Mouse (Mus musculus): ENCODE data around the gene Tkfc. TPM values are rescaled to one million over a fixed set of nuclear protein-coding genes. Genes with fewer than 3 reads are reported as not detected.

Gene Tkfc
- polyA plus RNA-seq, 1 experiment = 17.3 TPM

DNA sequence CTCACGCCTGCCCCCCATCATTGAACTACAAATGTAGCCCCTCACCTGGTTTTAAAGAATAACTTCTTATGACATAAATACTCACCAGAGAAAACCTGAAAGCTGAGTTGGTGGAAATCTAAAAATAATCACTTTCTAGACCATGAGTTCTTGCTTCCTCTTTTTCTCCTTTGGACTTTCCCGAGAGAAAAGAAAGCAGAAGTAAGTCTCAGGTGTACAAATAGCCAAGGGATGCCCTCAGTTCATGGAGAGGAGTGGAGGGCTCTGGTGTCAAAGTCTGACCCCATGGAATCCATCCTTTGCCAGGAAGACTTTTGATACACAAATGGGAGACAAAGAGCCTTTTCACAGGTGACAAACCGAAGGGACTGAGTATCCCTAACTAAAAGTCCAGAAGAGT, 24.7 kb downstream of the Tkfc start:
- no peak overlapping the region for H3K27ac ChIP-seq (ENCODE audit: control insufficient read depth, insufficient read depth, low read length)
- H3K4me3 ChIP-seq (ENCODE audit: control insufficient read depth, insufficient read depth, low read length) = no peak overlapping the region
- H3K4me1 ChIP-seq (replicated peaks; ENCODE audit: control insufficient read depth, insufficient read depth, low read length) = peaks cover 13% of the 10 kb centered on the region
- WGBS = 53% methylated on average over 3 of the region's 3 CpGs
- no peak for TF ChIP-seq POLR2A (IDR thresholded peaks at IDR 0.05; ENCODE audit: control insufficient read depth, extremely low read depth, insufficient read depth, low read length, poor library complexity)
- TF ChIP-seq CTCF (IDR thresholded peaks at IDR 0.05; ENCODE audit: borderline replicate concordance, control insufficient read depth, extremely low read depth, insufficient read depth, low read length, poor library complexity) = no peak
- DNase-seq = no peak
- no peaks in the 10 kb centered on the region for H3K27me3 ChIP-seq (ENCODE audit: control insufficient read depth, insufficient read depth, low read length)
- no peaks in the 10 kb centered on the region for H3K36me3 ChIP-seq (ENCODE audit: control insufficient read depth, insufficient read depth, low read length)

DNA sequence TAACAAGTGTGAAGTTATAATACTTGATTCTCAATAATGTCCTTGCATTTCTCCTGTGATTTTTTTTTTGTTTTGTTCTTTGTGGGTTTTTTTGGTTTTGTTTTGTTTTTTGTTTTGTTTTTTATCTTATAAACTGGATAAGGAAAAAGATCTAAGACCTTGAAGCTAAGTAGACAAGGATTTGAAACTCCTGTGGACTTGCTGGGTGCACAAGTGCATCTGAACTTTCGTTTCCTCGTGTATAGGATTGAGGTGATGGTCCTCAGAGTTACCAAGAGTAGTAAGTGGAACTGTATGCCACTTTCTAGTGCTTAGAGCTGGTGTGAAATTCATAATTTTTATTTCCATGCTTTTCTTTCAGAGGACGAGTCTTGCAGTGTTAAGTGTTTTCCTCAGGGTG, 25.4 kb downstream of the Tkfc start:
- WGBS = 68% methylated on average over 3 of the region's 3 CpGs
- no peak for TF ChIP-seq CTCF (IDR thresholded peaks at IDR 0.05; ENCODE audit: borderline replicate concordance, control insufficient read depth, extremely low read depth, insufficient read depth, low read length, poor library complexity)
- no peak for TF ChIP-seq POLR2A (IDR thresholded peaks at IDR 0.05; ENCODE audit: control insufficient read depth, extremely low read depth, insufficient read depth, low read length, poor library complexity)
- Histone ChIP-seq H3K27ac (ENCODE audit: control insufficient read depth, insufficient read depth, low read length) (no peak overlapping the region), H3K36me3 (ENCODE audit: control insufficient read depth, insufficient read depth, low read length) (no peaks in the 10 kb centered on the region), H3K27me3 (ENCODE audit: control insufficient read depth, insufficient read depth, low read length) (no peaks in the 10 kb centered on the region), H3K4me3 (ENCODE audit: control insufficient read depth, insufficient read depth, low read length) (no peak overlapping the region), H3K4me1 (replicated peaks; ENCODE audit: control insufficient read depth, insufficient read depth, low read length) (peaks cover 13% of the 10 kb centered on the region)
- no peak for DNase-seq

- peak; percentile 92 for DNase-seq
- peak; percentile 79 for TF ChIP-seq POLR2A (IDR thresholded peaks at IDR 0.05; ENCODE audit: control insufficient read depth, extremely low read depth, insufficient read depth, low read length, poor library complexity)
- peak; percentile 61; the same call in 1 of the 2 replicates for TF ChIP-seq CTCF (IDR thresholded peaks at IDR 0.05; ENCODE audit: borderline replicate concordance, control insufficient read depth, extremely low read depth, insufficient read depth, low read length, poor library complexity)
- Histone ChIP-seq H3K4me3 (ENCODE audit: control insufficient read depth, insufficient read depth, low read length) (peak within 1 kb of the TSS; percentile 85), H3K4me1 (replicated peaks; ENCODE audit: control insufficient read depth, insufficient read depth, low read length) (peaks cover 6% of the 10 kb centered on the region), H3K27me3 (ENCODE audit: control insufficient read depth, insufficient read depth, low read length) (no peaks in the 10 kb centered on the region), H3K27ac (ENCODE audit: control insufficient read depth, insufficient read depth, low read length) (peak within 1 kb of the TSS; percentile 67), H3K36me3 (ENCODE audit: control insufficient read depth, insufficient read depth, low read length) (no peaks in the 10 kb centered on the region; the same call in 1 of the 2 replicates)
- WGBS = under 1% methylated on average over 44 of the region's 44 CpGs
Observed at GRCm38 (mm10) chr19:10576690-10577561, 28.5 kb downstream of the Tkfc start, which contains the start of the genes Cyb561a3 and Tmem138. Gene Cyb561a3 (plus strand): TSS chr19:10577172. Gene Tmem138 (minus strand): TSS chr19:10577362.

- WGBS = 98% methylated on average over 6 of the region's 6 CpGs
- TF ChIP-seq POLR2A (IDR thresholded peaks at IDR 0.05; ENCODE audit: control insufficient read depth, extremely low read depth, insufficient read depth, low read length, poor library complexity) = no peak
- no peak for TF ChIP-seq CTCF (IDR thresholded peaks at IDR 0.05; ENCODE audit: borderline replicate concordance, control insufficient read depth, extremely low read depth, insufficient read depth, low read length, poor library complexity)
- Histone ChIP-seq H3K4me1 (replicated peaks; ENCODE audit: control insufficient read depth, insufficient read depth, low read length) (no peaks in the 10 kb centered on the region), H3K4me3 (ENCODE audit: control insufficient read depth, insufficient read depth, low read length) (no peak overlapping the region), H3K27ac (ENCODE audit: control insufficient read depth, insufficient read depth, low read length) (no peak overlapping the region), H3K27me3 (ENCODE audit: control insufficient read depth, insufficient read depth, low read length) (no peaks in the 10 kb centered on the region), H3K36me3 (ENCODE audit: control insufficient read depth, insufficient read depth, low read length) (peaks cover 5% of the 10 kb centered on the region; the same call in 1 of the 2 replicates)
- no peak for DNase-seq
Observed at GRCm38 (mm10) chr19:10569627-10570026, 35.8 kb downstream of the Tkfc start.

GRCm38 (mm10) chr19:10565217-10565616, 40.2 kb downstream of the Tkfc start:
- Histone ChIP-seq H3K36me3 (ENCODE audit: control insufficient read depth, insufficient read depth, low read length) (no peaks in the 10 kb centered on the region; the same call in 1 of the 2 replicates), H3K27me3 (ENCODE audit: control insufficient read depth, insufficient read depth, low read length) (no peaks in the 10 kb centered on the region), H3K4me1 (replicated peaks; ENCODE audit: control insufficient read depth, insufficient read depth, low read length) (no peaks in the 10 kb centered on the region), H3K27ac (ENCODE audit: control insufficient read depth, insufficient read depth, low read length) (no peak overlapping the region), H3K4me3 (ENCODE audit: control insufficient read depth, insufficient read depth, low read length) (no peak overlapping the region)
- no peak for TF ChIP-seq POLR2A (IDR thresholded peaks at IDR 0.05; ENCODE audit: control insufficient read depth, extremely low read depth, insufficient read depth, low read length, poor library complexity)
- TF ChIP-seq CTCF (IDR thresholded peaks at IDR 0.05; ENCODE audit: borderline replicate concordance, control insufficient read depth, extremely low read depth, insufficient read depth, low read length, poor library complexity) = no peak
- 87% methylated on average over 4 of the region's 4 CpGs for WGBS
- DNase-seq = no peak

- WGBS = 83% methylated on average over 6 of the region's 6 CpGs
- Histone ChIP-seq H3K27ac (ENCODE audit: control insufficient read depth, insufficient read depth, low read length) (no peak overlapping the region), H3K27me3 (ENCODE audit: control insufficient read depth, insufficient read depth, low read length) (no peaks in the 10 kb centered on the region), H3K36me3 (ENCODE audit: control insufficient read depth, insufficient read depth, low read length) (no peaks in the 10 kb centered on the region; the same call in 1 of the 2 replicates), H3K4me1 (replicated peaks; ENCODE audit: control insufficient read depth, insufficient read depth, low read length) (no peaks in the 10 kb centered on the region), H3K4me3 (ENCODE audit: control insufficient read depth, insufficient read depth, low read length) (no peak overlapping the region)
- no peak for DNase-seq
- TF ChIP-seq POLR2A (IDR thresholded peaks at IDR 0.05; ENCODE audit: control insufficient read depth, extremely low read depth, insufficient read depth, low read length, poor library complexity) = no peak
- no peak for TF ChIP-seq CTCF (IDR thresholded peaks at IDR 0.05; ENCODE audit: borderline replicate concordance, control insufficient read depth, extremely low read depth, insufficient read depth, low read length, poor library complexity)
Observed at GRCm38 (mm10) chr19:10564278-10564677, 41.2 kb downstream of the Tkfc start.

Data from thymus, adult 2 months (tissue).